Mouse (Mus musculus) erythroblast, adult 5-6 weeks (primary cell): ENCODE measurements at regions not wholly inside any gene's neighbourhood (a gene's known extent, or its start where the extent isn't known, plus 50 kb on each side); places are given as distances from the start of the nearest gene placed in this dataset.

Source experiments
- ATAC-seq: replicated peaks from 2 replicates; pipeline ENCODE4 v1.8.0; 2016; ENCODE audit warnings: moderate number of reproducible peaks, mild to moderate bottlenecking, moderate TSS enrichment, inconsistent platforms; ENCODE audit not compliant: poor library complexity, low FRiP score, severe bottlenecking

GRCm38 (mm10) chr2:172690931-172691651 lies 141.7 kb downstream of the Tfap2c start:
- no peak for ATAC-seq

- no peak for ATAC-seq
Measured at GRCm38 (mm10) chr2:172698961-172699360, 149.6 kb downstream of the Tfap2c start.

GRCm38 (mm10) chr2:172699654-172700053 lies 150.3 kb downstream of the Tfap2c start:
- ATAC-seq: no peak

GRCm38 (mm10) chr2:172710641-172711040 lies 161.2 kb downstream of the Tfap2c start:
- ATAC-seq: no peak

- no peak for ATAC-seq
Measured at GRCm38 (mm10) chr2:172726701-172727100, 177.3 kb downstream of the Tfap2c start.

- ATAC-seq: no peak
Measured at GRCm38 (mm10) chr2:172727576-172727975, 178.2 kb downstream of the Tfap2c start.

GRCm38 (mm10) chr2:172728240-172728821 lies 178.9 kb downstream of the Tfap2c start:
- ATAC-seq: no peak

- ATAC-seq: no peak
Measured at GRCm38 (mm10) chr2:172729151-172729550, 179.8 kb downstream of the Tfap2c start.

GRCm38 (mm10) chr2:172729741-172730140 lies 180.3 kb downstream of the Tfap2c start:
- no peak for ATAC-seq

- ATAC-seq: no peak
Measured at GRCm38 (mm10) chr2:172731408-172731807, 182.0 kb downstream of the Tfap2c start.

GRCm38 (mm10) chr2:172732453-172733210 lies 183.2 kb downstream of the Tfap2c start:
- ATAC-seq: no peak

GRCm38 (mm10) chr2:172733403-172733995 lies 184.1 kb downstream of the Tfap2c start:
- ATAC-seq: no peak

- no peak for ATAC-seq
Measured at GRCm38 (mm10) chr2:172735621-172736020, 186.2 kb downstream of the Tfap2c start.

GRCm38 (mm10) chr2:172739041-172739491 lies 189.7 kb downstream of the Tfap2c start:
- no peak for ATAC-seq

- ATAC-seq: no peak
Measured at GRCm38 (mm10) chr2:172739529-172739928, 190.1 kb downstream of the Tfap2c start.

GRCm38 (mm10) chr2:172751364-172751763 lies 188.8 kb downstream of the Bmp7 start:
- no peak for ATAC-seq

GRCm38 (mm10) chr2:172755686-172756471 lies 184.2 kb downstream of the Bmp7 start:
- ATAC-seq: no peak

- no peak for ATAC-seq
Measured at GRCm38 (mm10) chr2:172756472-172756860, 183.7 kb downstream of the Bmp7 start.

GRCm38 (mm10) chr2:172758497-172758896 lies 181.6 kb downstream of the Bmp7 start:
- no peak for ATAC-seq

- ATAC-seq: no peak
Measured at GRCm38 (mm10) chr2:172765260-172765659, 174.9 kb downstream of the Bmp7 start.
